ENCODE assay signal across 16 mouse cellular contexts in genomic region chr7:27535386-27535785, GRCm38 (mm10). TPM values are rescaled to one million over a fixed set of nuclear protein-coding genes. Genes with fewer than 3 reads are reported as not detected.
DNase-seq lines count a peak whose midpoint lies in the region; ATAC-seq and TF ChIP-seq lines count a peak whose summit lies in the region.
"Had no signal": no experiment of that assay in that cellular context is flagged by ENCODE, and none has a peak within 500 bp of the region (broad histone marks: within the 10 kb centered on the region; RNA-seq: fewer than 3 reads in every experiment).

No protein-coding gene starts in this region.

- no peaks in the 10 kb centered on the region for H3K27me3 ChIP-seq in intestine, embryonic 15.5 days (replicated peaks)
- no peaks in the 10 kb centered on the region for H3K27me3 ChIP-seq in intestine, embryonic 16.5 days (replicated peaks; ENCODE audit: control insufficient read depth, insufficient read depth, low read length)
- H3K27me3 ChIP-seq in liver, embryonic 14.5 days (ENCODE audit: control insufficient read depth, insufficient read depth, low read length) = no peaks in the 10 kb centered on the region
- H3K27me3 ChIP-seq: embryonic facial prominence, embryonic 13.5 days; forebrain, embryonic 13.5 days; heart, embryonic 13.5 days had no signal

- no peak overlapping the region for H3K9ac ChIP-seq in intestine, embryonic 15.5 days
- H3K9ac ChIP-seq in intestine, embryonic 16.5 days (ENCODE audit: low read depth, low read length) = no peak overlapping the region
- H3K9ac ChIP-seq in liver, embryonic 14.5 days (replicated peaks) = peak overlapping the region; percentile 76
- H3K9ac ChIP-seq: embryonic facial prominence, embryonic 13.5 days; forebrain, embryonic 13.5 days; heart, embryonic 13.5 days had no signal

- no peak overlapping the region for H3K4me2 ChIP-seq in intestine, embryonic 15.5 days (replicated peaks)
- no peak overlapping the region for H3K4me2 ChIP-seq in intestine, embryonic 16.5 days (ENCODE audit: low read depth, low read length)
- H3K4me2 ChIP-seq in liver, embryonic 14.5 days (ENCODE audit: low read depth) = peak overlapping the region; percentile 86
- H3K4me2 ChIP-seq: embryonic facial prominence, embryonic 13.5 days; forebrain, embryonic 13.5 days; heart, embryonic 13.5 days had no signal

- WGBS in intestine, embryonic 15.5 days = 73% methylated on average over 2 of the region's 2 CpGs
- WGBS in intestine, embryonic 16.5 days = 75% methylated on average over 2 of the region's 2 CpGs
- WGBS in liver, embryonic 14.5 days (ENCODE audit: insufficient replicate concordance) = 13% methylated on average over 2 of the region's 2 CpGs

- H3K36me3 ChIP-seq in intestine, embryonic 15.5 days = 0 out of 2 replicates have a peak, but pooled peaks cover 8% of the 10 kb centered on the region
- H3K36me3 ChIP-seq in intestine, embryonic 16.5 days (ENCODE audit: control insufficient read depth, insufficient read depth, low read length) = peaks cover 5% of the 10 kb centered on the region; the same call in 1 of the 2 replicates
- H3K36me3 ChIP-seq in liver, embryonic 14.5 days (replicated peaks; ENCODE audit: control insufficient read depth, insufficient read depth, low read depth) = peaks cover 31% of the 10 kb centered on the region

- no peaks in the 10 kb centered on the region for H3K9me3 ChIP-seq in intestine, embryonic 15.5 days
- H3K9me3 ChIP-seq in intestine, embryonic 16.5 days (ENCODE audit: control insufficient read depth, low read length) = no peaks in the 10 kb centered on the region
- no peaks in the 10 kb centered on the region for H3K9me3 ChIP-seq in liver, embryonic 14.5 days (ENCODE audit: control insufficient read depth, low read length)
- H3K9me3 ChIP-seq: embryonic facial prominence, embryonic 13.5 days; forebrain, embryonic 13.5 days; heart, embryonic 13.5 days; hindbrain, embryonic 10.5 days; megakaryocyte, embryonic 14.5 days had no signal

- TF ChIP-seq CTCF in liver, embryonic 14.5 days (IDR thresholded peaks at IDR 0.05; ENCODE audit: low read depth) = no peak

- ATAC-seq in intestine, embryonic 15.5 days = 0 out of 2 replicates have a peak, but pooled peaks have one; percentile 51
- ATAC-seq in intestine, embryonic 16.5 days = no peak
- peak; percentile 53; the same call in 1 of the 2 replicates for ATAC-seq in common myeloid progenitor, adult 5-6 weeks (replicated peaks; ENCODE audit: low read depth, poor library complexity, severe bottlenecking)
- ATAC-seq in liver, embryonic 14.5 days (ENCODE audit: insufficient read depth) = peak; percentile 78
- ATAC-seq: forebrain, embryonic 13.5 days; lung, postnatal 0 days had no signal

- H3K27ac ChIP-seq in intestine, embryonic 15.5 days = no peak overlapping the region
- no peak overlapping the region for H3K27ac ChIP-seq in intestine, embryonic 16.5 days (ENCODE audit: low read length)
- H3K27ac ChIP-seq in liver, embryonic 14.5 days = peak overlapping the region; percentile 92
- H3K27ac ChIP-seq: embryonic facial prominence, embryonic 13.5 days; forebrain, embryonic 13.5 days; heart, embryonic 13.5 days; hindbrain, embryonic 10.5 days had no signal

- peak; percentile 81 to 85 (median 84) for DNase-seq in liver, embryonic 14.5 days (ENCODE audit: low read depth in 3 of 3, low spot score in 3 of 3)
- peak; percentile 20 for DNase-seq in yolk sac, embryonic 10.5 days (ENCODE audit: low spot score)
- DNase-seq in cerebellum, postnatal 10 days = no peak
- DNase-seq in cerebellum, adult 11 months = no peak
- DNase-seq: B cell, adult 2 months; kidney, adult 8-10 months; thymus, postnatal 36 days had no signal

- H3K4me1 ChIP-seq in intestine, embryonic 15.5 days (replicated peaks) = no peaks in the 10 kb centered on the region
- no peaks in the 10 kb centered on the region for H3K4me1 ChIP-seq in intestine, embryonic 16.5 days (ENCODE audit: control insufficient read depth, insufficient read depth, low read length)
- peaks cover 53 to 61% of the 10 kb centered on the region in 2 experiments for H3K4me1 ChIP-seq in liver, embryonic 14.5 days (replicated peaks; ENCODE audit: control insufficient read depth in 2 of 2, insufficient read depth in 2 of 2, low read length in 1 of 2)
- H3K4me1 ChIP-seq: forebrain, embryonic 13.5 days; hindbrain, embryonic 10.5 days had no signal

- no peak overlapping the region for H3K4me3 ChIP-seq in intestine, embryonic 15.5 days (replicated peaks)
- H3K4me3 ChIP-seq in intestine, embryonic 16.5 days (ENCODE audit: low read length) = no peak overlapping the region
- peak overlapping the region; percentile 25 to 41; a peak in 3 of 4 replicates for H3K4me3 ChIP-seq in liver, embryonic 14.5 days (ENCODE audit: insufficient read depth in 1 of 2, low read depth in 2 of 2, low read length in 2 of 2)
- H3K4me3 ChIP-seq: embryonic facial prominence, embryonic 13.5 days; forebrain, embryonic 13.5 days; heart, embryonic 13.5 days; hindbrain, embryonic 10.5 days; megakaryocyte, embryonic 14.5 days had no signal

- TF ChIP-seq EP300 in liver, embryonic 14.5 days (IDR thresholded peaks at IDR 0.05; ENCODE audit: low read depth) = peak; percentile 85

RNA-seq across cellular contexts. Expression of gene Hipk4, which starts 12.3 kb away (rescaled TPM):
- 0.35 and 0.54 TPM in 2 replicates for polyA plus RNA-seq in intestine, embryonic 15.5 days (2015; fragmentation: Nextera tagmentation; extraction: Ambion mirVana)
- 0.26 and 0.49 TPM in 2 replicates for polyA plus RNA-seq in intestine, embryonic 16.5 days (2015; fragmentation: Nextera tagmentation; extraction: Ambion mirVana)
- total RNA-seq in common myeloid progenitor, adult 5-6 weeks (2017) = 1.1 TPM in 1 of 2 replicates, not detected in the other
- 0.49 and 0.50 TPM in 2 replicates for polyA plus RNA-seq in liver, embryonic 14.5 days (2012; rRNA removed)
- 0.06 TPM in 1 of 2 replicates, not detected in the other for polyA plus RNA-seq in liver, embryonic 14.5 days (2014; fragmentation: Nextera tagmentation; extraction: Ambion mirVana)

RNA-seq across cellular contexts. Expression of gene Pld3, which starts 17.6 kb away (rescaled TPM):
- polyA plus RNA-seq in intestine, embryonic 15.5 days (2015; fragmentation: Nextera tagmentation; extraction: Ambion mirVana) = 64.5 and 65.0 TPM in 2 replicates
- 65.6 and 73.0 TPM in 2 replicates for polyA plus RNA-seq in intestine, embryonic 16.5 days (2015; fragmentation: Nextera tagmentation; extraction: Ambion mirVana)
- total RNA-seq in common myeloid progenitor, adult 5-6 weeks (2017) = 5.5 and 6.0 TPM in 2 replicates
- polyA plus RNA-seq in liver, embryonic 14.5 days (2012; rRNA removed) = 48.9 and 55.9 TPM in 2 replicates
- 55.0 TPM in 2 replicates for polyA plus RNA-seq in liver, embryonic 14.5 days (2014; fragmentation: Nextera tagmentation; extraction: Ambion mirVana)

RNA-seq across cellular contexts. Expression of gene 2310022A10Rik, which starts 17.6 kb away (rescaled TPM):
- polyA plus RNA-seq in intestine, embryonic 15.5 days (2015; fragmentation: Nextera tagmentation; extraction: Ambion mirVana) = 21.7 and 24.1 TPM in 2 replicates
- polyA plus RNA-seq in intestine, embryonic 16.5 days (2015; fragmentation: Nextera tagmentation; extraction: Ambion mirVana) = 21.5 and 21.8 TPM in 2 replicates
- total RNA-seq in common myeloid progenitor, adult 5-6 weeks (2017) = 15.0 and 18.0 TPM in 2 replicates
- 13.8 and 14.9 TPM in 2 replicates for polyA plus RNA-seq in liver, embryonic 14.5 days (2012; rRNA removed)
- polyA plus RNA-seq in liver, embryonic 14.5 days (2014; fragmentation: Nextera tagmentation; extraction: Ambion mirVana) = 12.7 and 14.6 TPM in 2 replicates

RNA-seq across cellular contexts. Expression of gene Prx, which starts 36.3 kb away (rescaled TPM):
- polyA plus RNA-seq in intestine, embryonic 15.5 days (2015; fragmentation: Nextera tagmentation; extraction: Ambion mirVana) = 2.7 and 3.2 TPM in 2 replicates
- polyA plus RNA-seq in intestine, embryonic 16.5 days (2015; fragmentation: Nextera tagmentation; extraction: Ambion mirVana) = 2.2 and 2.6 TPM in 2 replicates
- total RNA-seq in common myeloid progenitor, adult 5-6 weeks (2017) = 1.2 and 1.8 TPM in 2 replicates
- 0.55 and 0.73 TPM in 2 replicates for polyA plus RNA-seq in liver, embryonic 14.5 days (2012; rRNA removed)
- polyA plus RNA-seq in liver, embryonic 14.5 days (2014; fragmentation: Nextera tagmentation; extraction: Ambion mirVana) = 0.23 and 0.29 TPM in 2 replicates

RNA-seq across cellular contexts. Expression of gene Sertad1, which starts 48.7 kb away (rescaled TPM):
- 36.0 and 39.0 TPM in 2 replicates for polyA plus RNA-seq in intestine, embryonic 15.5 days (2015; fragmentation: Nextera tagmentation; extraction: Ambion mirVana)
- polyA plus RNA-seq in intestine, embryonic 16.5 days (2015; fragmentation: Nextera tagmentation; extraction: Ambion mirVana) = 40.9 and 43.4 TPM in 2 replicates
- total RNA-seq in common myeloid progenitor, adult 5-6 weeks (2017) = 11.5 and 14.0 TPM in 2 replicates
- 9.9 and 13.5 TPM in 2 replicates for polyA plus RNA-seq in liver, embryonic 14.5 days (2012; rRNA removed)
- polyA plus RNA-seq in liver, embryonic 14.5 days (2014; fragmentation: Nextera tagmentation; extraction: Ambion mirVana) = 19.7 and 20.3 TPM in 2 replicates

Comparison
In these comparisons a context has a peak if more than half of its experiments do, and no peak if none do; other contexts are left out.
1. H3K4me3 ChIP-seq: peak in liver, embryonic 14.5 days (2 of 2); none in intestine, embryonic 15.5 days (single experiment) and intestine, embryonic 16.5 days (single experiment).
2. DNase-seq: peak in liver, embryonic 14.5 days (3 of 3) and yolk sac, embryonic 10.5 days (single experiment); none in cerebellum, postnatal 10 days (0 of 2) and cerebellum, adult 11 months (single experiment).